Mouse (Mus musculus): Measurements from ENCODE around the gene Tnfsf10. TPM values are rescaled to one million over a fixed set of nuclear protein-coding genes. Genes with fewer than 3 reads are reported as not detected.

The Tnfsf10 gene
- polyA plus RNA-seq, 1 experiment from 2014 or later: 0.62 TPM

GRCm38 (mm10) chr3:27342462-27342861 lies 25.6 kb downstream of the Tnfsf10 start:
- no peaks in the 10 kb centered on the region for H3K9me3 ChIP-seq (replicated peaks; ENCODE audit: control insufficient read depth, low read length)
- 67% methylated on average over 6 of the region's 6 CpGs for WGBS
- ATAC-seq (ENCODE audit: insufficient read depth, low FRiP score): no peak

DNA sequence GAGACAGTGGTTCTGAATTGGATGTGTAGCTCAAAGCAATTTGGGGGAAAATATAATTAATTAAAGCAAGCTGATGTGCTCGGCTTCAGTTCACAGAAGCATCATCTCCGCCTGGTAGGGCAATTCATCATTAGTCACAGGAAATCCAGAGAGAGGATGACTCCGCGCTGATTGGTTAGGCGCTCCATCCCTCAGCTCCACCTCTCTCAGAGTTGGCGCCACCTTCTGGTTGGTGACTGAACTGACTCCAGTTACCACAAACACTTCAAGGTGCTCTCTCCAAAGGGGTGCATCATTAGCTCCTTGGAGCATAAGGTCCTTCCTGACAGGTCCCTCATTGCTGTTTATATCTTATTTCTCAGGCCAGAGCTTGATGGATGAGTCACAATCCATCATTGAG lies 28.7 kb downstream of the Tnfsf10 start:
- no peak for ATAC-seq (ENCODE audit: insufficient read depth, low FRiP score)
- no peak overlapping the region for H3K27ac ChIP-seq (ENCODE audit: low read length)
- H3K4me3 ChIP-seq (replicated peaks; ENCODE audit: low read length): no peak overlapping the region
- H3K36me3 ChIP-seq (ENCODE audit: control insufficient read depth, insufficient read depth, low read length): no peaks in the 10 kb centered on the region
- no peak overlapping the region for H3K9ac ChIP-seq (ENCODE audit: low read length)
- WGBS: 51% methylated on average over 6 of the region's 6 CpGs
- H3K9me3 ChIP-seq (replicated peaks; ENCODE audit: control insufficient read depth, low read length): no peaks in the 10 kb centered on the region
- no peaks in the 10 kb centered on the region for H3K4me1 ChIP-seq (ENCODE audit: control insufficient read depth, insufficient read depth, low read length)
- no peaks in the 10 kb centered on the region for H3K27me3 ChIP-seq (ENCODE audit: control insufficient read depth, insufficient read depth, low read length)
- H3K4me2 ChIP-seq (ENCODE audit: low read depth, low read length): no peak overlapping the region

More at GRCm38 (mm10) chr3:27342462-27342861, 25.6 kb downstream of the Tnfsf10 start:
- Histone ChIP-seq H3K9ac (ENCODE audit: low read length) (no peak overlapping the region), H3K27me3 (ENCODE audit: control insufficient read depth, insufficient read depth, low read length) (no peaks in the 10 kb centered on the region), H3K27ac (ENCODE audit: low read length) (no peak overlapping the region), H3K4me2 (ENCODE audit: low read depth, low read length) (no peak overlapping the region), H3K36me3 (ENCODE audit: control insufficient read depth, insufficient read depth, low read length) (no peaks in the 10 kb centered on the region), H3K4me3 (replicated peaks; ENCODE audit: low read length) (no peak overlapping the region), H3K4me1 (ENCODE audit: control insufficient read depth, insufficient read depth, low read length) (no peaks in the 10 kb centered on the region)

GRCm38 (mm10) chr3:27348462-27348861 lies 31.6 kb downstream of the Tnfsf10 start:
- WGBS: 82% methylated on average over 5 of the region's 5 CpGs
- Histone ChIP-seq H3K9me3 (replicated peaks; ENCODE audit: control insufficient read depth, low read length) (no peaks in the 10 kb centered on the region), H3K36me3 (ENCODE audit: control insufficient read depth, insufficient read depth, low read length) (no peaks in the 10 kb centered on the region), H3K27ac (ENCODE audit: low read length) (no peak overlapping the region), H3K4me1 (ENCODE audit: control insufficient read depth, insufficient read depth, low read length) (no peaks in the 10 kb centered on the region), H3K4me3 (replicated peaks; ENCODE audit: low read length) (no peak overlapping the region), H3K27me3 (ENCODE audit: control insufficient read depth, insufficient read depth, low read length) (no peaks in the 10 kb centered on the region), H3K9ac (ENCODE audit: low read length) (no peak overlapping the region), H3K4me2 (ENCODE audit: low read depth, low read length) (no peak overlapping the region)
- no peak for ATAC-seq (ENCODE audit: insufficient read depth, low FRiP score)

DNA sequence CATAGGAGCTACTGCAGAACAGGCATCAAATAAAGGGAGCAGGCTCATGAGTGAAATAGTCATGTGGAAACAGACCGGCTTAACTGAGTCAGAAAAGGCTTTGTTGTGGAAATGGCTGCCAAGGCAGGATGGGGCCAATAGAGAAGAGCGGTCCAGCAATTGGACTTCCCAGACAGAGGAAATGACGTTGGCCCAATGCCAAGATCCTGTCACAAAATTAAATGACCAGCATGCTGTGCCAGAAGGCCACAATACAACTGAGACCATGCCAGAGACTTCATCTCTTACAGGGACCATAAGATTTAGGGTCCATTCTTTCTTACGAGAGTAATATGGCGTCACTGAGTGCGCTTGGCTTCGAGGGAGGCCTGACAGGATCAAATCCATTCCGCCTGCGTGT lies 34.3 kb downstream of the Tnfsf10 start:
- WGBS: 56% methylated on average over 9 of the region's 9 CpGs
- Histone ChIP-seq H3K9ac (ENCODE audit: low read length) (no peak overlapping the region), H3K27ac (ENCODE audit: low read length) (no peak overlapping the region), H3K4me2 (ENCODE audit: low read depth, low read length) (no peak overlapping the region), H3K4me1 (ENCODE audit: control insufficient read depth, insufficient read depth, low read length) (no peaks in the 10 kb centered on the region), H3K4me3 (replicated peaks; ENCODE audit: low read length) (no peak overlapping the region), H3K27me3 (ENCODE audit: control insufficient read depth, insufficient read depth, low read length) (no peaks in the 10 kb centered on the region), H3K9me3 (replicated peaks; ENCODE audit: control insufficient read depth, low read length) (no peaks in the 10 kb centered on the region), H3K36me3 (ENCODE audit: control insufficient read depth, insufficient read depth, low read length) (no peaks in the 10 kb centered on the region)
- ATAC-seq (ENCODE audit: insufficient read depth, low FRiP score): no peak

- Histone ChIP-seq H3K4me3 (replicated peaks; ENCODE audit: low read length) (no peak overlapping the region), H3K27ac (ENCODE audit: low read length) (no peak overlapping the region), H3K27me3 (ENCODE audit: control insufficient read depth, insufficient read depth, low read length) (no peaks in the 10 kb centered on the region), H3K4me2 (ENCODE audit: low read depth, low read length) (no peak overlapping the region), H3K9me3 (replicated peaks; ENCODE audit: control insufficient read depth, low read length) (no peaks in the 10 kb centered on the region), H3K4me1 (ENCODE audit: control insufficient read depth, insufficient read depth, low read length) (no peaks in the 10 kb centered on the region), H3K36me3 (ENCODE audit: control insufficient read depth, insufficient read depth, low read length) (no peaks in the 10 kb centered on the region), H3K9ac (ENCODE audit: low read length) (no peak overlapping the region)
- ATAC-seq (ENCODE audit: insufficient read depth, low FRiP score): no peak
- WGBS: 73% methylated on average over 2 of the region's 2 CpGs
Measured at GRCm38 (mm10) chr3:27359100-27359720, 42.4 kb downstream of the Tnfsf10 start.

DNA sequence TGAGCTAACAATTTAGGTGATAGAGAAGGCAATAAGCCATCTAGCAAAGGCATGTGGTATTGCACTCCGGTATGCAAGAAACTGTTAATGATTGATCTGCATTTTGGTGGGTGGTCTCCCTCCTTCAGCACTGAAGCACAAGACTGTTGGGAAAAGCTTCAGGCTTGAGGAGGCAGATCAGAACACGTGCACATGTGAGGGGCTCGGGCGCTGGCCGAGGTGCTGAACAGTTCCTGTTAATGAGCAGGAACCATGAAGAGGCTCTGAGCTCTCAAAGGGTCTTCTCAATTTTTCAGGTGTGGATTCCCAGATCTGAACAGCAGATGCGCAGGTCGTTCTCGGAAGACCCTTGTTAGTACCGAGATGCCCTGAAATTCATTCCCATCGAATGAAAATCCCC lies 53.3 kb downstream of the Tnfsf10 start:
- WGBS: 7% methylated on average over 10 of the region's 10 CpGs
- H3K27me3 ChIP-seq (ENCODE audit: control insufficient read depth, insufficient read depth, low read length): peaks cover 38% of the 10 kb centered on the region
- H3K4me1 ChIP-seq (ENCODE audit: control insufficient read depth, insufficient read depth, low read length): no peaks in the 10 kb centered on the region
- H3K36me3 ChIP-seq (ENCODE audit: control insufficient read depth, insufficient read depth, low read length): no peaks in the 10 kb centered on the region
- no peak overlapping the region for H3K27ac ChIP-seq (ENCODE audit: low read length)
- no peaks in the 10 kb centered on the region for H3K9me3 ChIP-seq (replicated peaks; ENCODE audit: control insufficient read depth, low read length)
- no peak overlapping the region for H3K4me3 ChIP-seq (replicated peaks; ENCODE audit: low read length)
- no peak for ATAC-seq (ENCODE audit: insufficient read depth, low FRiP score)
- no peak overlapping the region for H3K4me2 ChIP-seq (ENCODE audit: low read depth, low read length)
- no peak overlapping the region for H3K9ac ChIP-seq (ENCODE audit: low read length)

- WGBS: 5% methylated on average over 20 of the region's 20 CpGs
- Histone ChIP-seq H3K4me2 (ENCODE audit: low read depth, low read length) (no peak overlapping the region), H3K9me3 (replicated peaks; ENCODE audit: control insufficient read depth, low read length) (no peaks in the 10 kb centered on the region), H3K9ac (ENCODE audit: low read length) (no peak overlapping the region), H3K27ac (ENCODE audit: low read length) (no peak overlapping the region), H3K4me3 (replicated peaks; ENCODE audit: low read length) (no peak overlapping the region), H3K27me3 (ENCODE audit: control insufficient read depth, insufficient read depth, low read length) (peaks cover 38% of the 10 kb centered on the region), H3K36me3 (ENCODE audit: control insufficient read depth, insufficient read depth, low read length) (no peaks in the 10 kb centered on the region), H3K4me1 (ENCODE audit: control insufficient read depth, insufficient read depth, low read length) (no peaks in the 10 kb centered on the region)
- ATAC-seq (ENCODE audit: insufficient read depth, low FRiP score): no peak
Measured at GRCm38 (mm10) chr3:27370582-27371275, 53.9 kb downstream of the Tnfsf10 start.

DNA sequence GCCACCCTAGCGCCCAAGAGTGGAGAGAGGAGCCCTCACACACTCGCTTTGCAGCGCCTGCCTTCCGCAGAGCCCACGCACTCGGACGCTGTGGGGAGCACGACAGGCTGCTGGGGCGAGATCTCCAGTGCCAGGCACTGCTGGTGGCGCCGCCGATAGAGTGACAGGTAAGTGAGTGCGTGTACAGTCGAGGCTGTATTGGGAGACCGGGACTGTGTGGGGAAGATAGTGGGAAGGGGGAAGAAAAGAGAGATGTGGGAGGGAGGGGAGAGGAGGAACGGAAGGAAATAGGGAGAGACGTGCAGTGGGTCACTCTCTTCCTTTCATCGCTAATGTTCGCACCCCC lies 54.4 kb downstream of the Tnfsf10 start, which contains the start of gene Ghsr:
Gene Ghsr, plus strand, starts transcription at position 76 of the 346 bp plus-strand sequence.
- H3K27me3 ChIP-seq (ENCODE audit: control insufficient read depth, insufficient read depth, low read length): peaks cover 38% of the 10 kb centered on the region
- peak within 1 kb of the TSS; percentile 3; the same call in 1 of the 2 replicates for H3K4me2 ChIP-seq (ENCODE audit: low read depth, low read length)
- peak within 1 kb of the TSS; percentile 1; the same call in 1 of the 2 replicates for H3K4me3 ChIP-seq (replicated peaks; ENCODE audit: low read length)
- 2% methylated on average over 19 of the region's 19 CpGs for WGBS
- H3K4me1 ChIP-seq (ENCODE audit: control insufficient read depth, insufficient read depth, low read length): no peaks in the 10 kb centered on the region
- H3K9me3 ChIP-seq (replicated peaks; ENCODE audit: control insufficient read depth, low read length): no peaks in the 10 kb centered on the region
- H3K9ac ChIP-seq (ENCODE audit: low read length): no peak within 1 kb of the TSS
- H3K36me3 ChIP-seq (ENCODE audit: control insufficient read depth, insufficient read depth, low read length): no peaks in the 10 kb centered on the region
- no peak within 1 kb of the TSS for H3K27ac ChIP-seq (ENCODE audit: low read length)
- no peak for ATAC-seq (ENCODE audit: insufficient read depth, low FRiP score)

- no peaks in the 10 kb centered on the region for H3K4me1 ChIP-seq (ENCODE audit: control insufficient read depth, insufficient read depth, low read length)
Measured at GRCm38 (mm10) chr3:27371725-27372650, 55.2 kb downstream of the Tnfsf10 start.

More at GRCm38 (mm10) chr3:27371725-27372650, 55.2 kb downstream of the Tnfsf10 start:
- no peak overlapping the region for H3K27ac ChIP-seq (ENCODE audit: low read length)
- no peak overlapping the region for H3K9ac ChIP-seq (ENCODE audit: low read length)
- peak overlapping the region; percentile 1; the same call in 1 of the 2 replicates for H3K4me3 ChIP-seq (replicated peaks; ENCODE audit: low read length)
- peak overlapping the region; percentile 3; the same call in 1 of the 2 replicates for H3K4me2 ChIP-seq (ENCODE audit: low read depth, low read length)
- H3K36me3 ChIP-seq (ENCODE audit: control insufficient read depth, insufficient read depth, low read length): no peaks in the 10 kb centered on the region
- no peaks in the 10 kb centered on the region for H3K9me3 ChIP-seq (replicated peaks; ENCODE audit: control insufficient read depth, low read length)
- no peak for ATAC-seq (ENCODE audit: insufficient read depth, low FRiP score)
- H3K27me3 ChIP-seq (ENCODE audit: control insufficient read depth, insufficient read depth, low read length): peaks cover 38% of the 10 kb centered on the region
- WGBS: 3% methylated on average over 77 of the region's 77 CpGs

Data from stomach, embryonic 16.5 days (tissue).